Mouse (Mus musculus) colon, adult 2 months (tissue): ENCODE measurements around the gene Ndrg3. TPM values are rescaled to one million over a fixed set of nuclear protein-coding genes. Genes with fewer than 3 reads are reported as not detected.

ENCODE experiments used
- polyA plus RNA-seq: library from polyadenylated mRNA; depleted of rRNA; stranded (reverse); fragments of >200 nt; gene quantifications from 2 replicates; pipeline ENCODE4 v1.2.3, GENCODE M21; 2012; rRNA removed

Ndrg3 gene
- 42.4 and 44.8 TPM in 2 replicates for polyA plus RNA-seq

GRCm38 (mm10) chr2:156991470-156992319 is at the start of gene Ndrg3:
Gene Ndrg3 (minus strand): TSS chr2:156992056.

GRCm38 (mm10) chr2:157006511-157007233 is 14.8 kb upstream of the Ndrg3 start, which contains the start of gene Dsn1:
Gene Dsn1 (minus strand): TSS chr2:157007154.

GRCm38 (mm10) chr2:156887017-156887416 is 104.8 kb downstream of the Ndrg3 start, which contains the start of gene Sla2:
Gene Sla2 (minus strand): TSS chr2:156887192.

Other genes with a start within 250 kb of the Ndrg3 start
- 1,003 and 1,210 TPM in 2 replicates for gene Myl9, start 216.6 kb downstream of the Ndrg3 start, polyA plus RNA-seq
- gene Tgif2, start 152.0 kb downstream of the Ndrg3 start, polyA plus RNA-seq = 4.3 and 4.6 TPM in 2 replicates
- gene 4930518I15Rik, start 134.1 kb downstream of the Ndrg3 start, polyA plus RNA-seq = 0.35 and 0.59 TPM in 2 replicates
- 120 and 139 TPM in 2 replicates for gene Rab5if, start 128.9 kb downstream of the Ndrg3 start, polyA plus RNA-seq
- 0.35 and 0.51 TPM in 2 replicates for gene Sla2, start 104.9 kb downstream of the Ndrg3 start, polyA plus RNA-seq
- 1.2 and 1.6 TPM in 2 replicates for gene Dsn1, start 15.1 kb upstream of the Ndrg3 start, polyA plus RNA-seq
- 7.4 and 9.7 TPM in 2 replicates for gene Soga1, start 87.2 kb upstream of the Ndrg3 start, polyA plus RNA-seq
- gene Tldc2, start 95.0 kb upstream of the Ndrg3 start, polyA plus RNA-seq = 7.1 and 7.9 TPM in 2 replicates
- 32.8 and 33.3 TPM in 2 replicates for gene Samhd1, start 143.2 kb upstream of the Ndrg3 start, polyA plus RNA-seq
- 6.4 and 7.1 TPM in 2 replicates for gene Rbl1, start 212.5 kb upstream of the Ndrg3 start, polyA plus RNA-seq